Mouse (Mus musculus): ENCODE data around the gene Arhgef11. TPM values are rescaled to one million over a fixed set of nuclear protein-coding genes. Genes with fewer than 3 reads are reported as not detected.

Gene Arhgef11
- polyA plus RNA-seq, 1 experiment from 2014 or later, result 14.4 TPM

DNA sequence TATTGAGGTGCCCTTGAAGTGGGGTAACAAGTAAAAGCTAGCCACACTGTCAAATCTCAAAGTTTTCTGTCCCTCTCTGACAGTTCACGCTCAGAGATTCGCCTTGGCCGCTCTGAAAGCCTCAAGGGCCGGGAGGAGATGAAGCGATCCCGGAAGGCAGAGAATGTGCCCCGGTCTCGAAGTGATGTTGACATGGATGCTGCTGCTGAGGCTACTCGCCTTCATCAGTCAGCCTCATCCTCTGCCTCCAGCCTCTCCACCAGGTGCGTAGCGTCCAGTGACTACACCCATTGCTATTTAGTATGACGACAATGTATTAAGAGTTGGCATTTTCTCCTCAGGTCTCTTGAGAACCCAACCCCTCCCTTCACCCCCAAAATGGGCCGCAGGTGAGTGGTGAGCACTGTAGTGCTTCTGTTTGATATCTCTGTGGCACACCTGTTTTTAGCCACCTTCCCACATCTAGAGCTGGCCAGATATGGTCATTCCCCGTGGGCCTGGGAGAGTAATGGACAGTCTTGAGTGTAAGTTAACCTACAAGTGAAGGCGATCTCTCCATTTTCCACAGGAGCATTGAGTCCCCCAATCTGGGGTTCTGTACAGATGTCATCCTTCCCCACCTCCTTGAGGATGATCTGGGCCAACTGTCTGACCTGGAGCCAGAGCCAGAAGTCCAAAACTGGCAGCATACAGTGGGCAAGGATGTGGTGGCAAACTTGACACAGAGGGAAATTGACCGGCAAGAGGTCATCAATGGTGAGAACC lies 108.2 kb downstream of the Arhgef11 start:
- ATAC-seq, result no peak
- H3K27me3 ChIP-seq (replicated peaks), result no peaks in the 10 kb centered on the region
- H3K4me2 ChIP-seq (replicated peaks), result no peak overlapping the region
- no peaks in the 10 kb centered on the region for H3K4me1 ChIP-seq (replicated peaks)
- peaks cover 49% of the 10 kb centered on the region for H3K36me3 ChIP-seq
- H3K9me3 ChIP-seq, result no peaks in the 10 kb centered on the region
- no peak overlapping the region for H3K27ac ChIP-seq
- 96% methylated on average over 16 of the region's 16 CpGs for WGBS
- no peak overlapping the region for H3K4me3 ChIP-seq (replicated peaks)
- no peak overlapping the region for H3K9ac ChIP-seq

DNA sequence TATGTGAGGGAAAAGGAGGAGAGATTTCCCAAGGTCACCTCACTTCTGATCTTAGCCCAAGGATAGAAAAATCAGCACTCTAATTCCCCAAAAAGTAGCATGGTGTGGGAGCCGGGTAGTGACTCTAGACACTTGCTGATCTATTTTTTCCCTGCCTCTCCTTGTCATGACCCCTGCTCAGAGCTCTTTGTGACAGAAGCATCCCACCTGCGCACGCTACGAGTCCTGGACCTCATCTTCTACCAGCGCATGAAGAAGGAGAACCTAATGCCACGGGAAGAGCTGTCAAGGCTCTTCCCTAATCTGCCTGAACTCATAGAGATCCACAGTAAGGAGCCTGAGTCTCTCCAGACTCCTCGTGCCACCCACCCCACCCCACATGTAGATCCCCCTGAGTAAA lies 108.8 kb downstream of the Arhgef11 start:
- H3K4me3 ChIP-seq (replicated peaks), result no peak overlapping the region
- no peak for ATAC-seq
- WGBS, result 93% methylated on average over 7 of the region's 7 CpGs

DNA sequence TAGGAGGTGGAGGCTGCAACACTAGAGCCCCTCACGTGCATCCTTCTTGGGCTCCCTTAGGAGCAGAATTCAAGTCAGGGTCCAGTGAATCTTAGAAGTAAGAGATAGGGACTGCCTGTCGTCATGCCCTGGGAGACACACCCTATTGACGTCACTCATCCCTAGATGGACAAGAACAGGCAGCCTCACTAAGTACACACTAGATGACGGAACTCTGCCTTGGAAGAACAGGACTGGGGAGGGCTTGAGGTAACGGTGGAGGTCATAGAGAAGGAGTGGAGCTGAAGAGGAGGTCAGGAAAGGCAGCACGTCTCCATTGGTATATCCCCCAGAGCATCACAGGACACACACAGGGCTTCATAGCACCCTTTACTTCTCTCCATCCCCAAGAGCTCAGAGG lies 111.3 kb downstream of the Arhgef11 start:
- ATAC-seq, result no peak
- Histone ChIP-seq H3K36me3 (peaks cover 52% of the 10 kb centered on the region), H3K27me3 (replicated peaks) (no peaks in the 10 kb centered on the region), H3K9ac (no peak overlapping the region), H3K4me3 (replicated peaks) (no peak overlapping the region), H3K27ac (no peak overlapping the region), H3K4me2 (replicated peaks) (no peak overlapping the region), H3K4me1 (replicated peaks) (no peaks in the 10 kb centered on the region), H3K9me3 (no peaks in the 10 kb centered on the region)
- WGBS, result 79% methylated on average over 6 of the region's 6 CpGs

More for the DNA sequence above, 108.8 kb downstream of the Arhgef11 start:
- H3K27ac ChIP-seq, result no peak overlapping the region
- no peaks in the 10 kb centered on the region for H3K27me3 ChIP-seq (replicated peaks)
- no peak overlapping the region for H3K4me2 ChIP-seq (replicated peaks)
- H3K36me3 ChIP-seq, result peaks cover 52% of the 10 kb centered on the region
- H3K9ac ChIP-seq, result no peak overlapping the region
- H3K4me1 ChIP-seq (replicated peaks), result no peaks in the 10 kb centered on the region
- no peaks in the 10 kb centered on the region for H3K9me3 ChIP-seq

DNA sequence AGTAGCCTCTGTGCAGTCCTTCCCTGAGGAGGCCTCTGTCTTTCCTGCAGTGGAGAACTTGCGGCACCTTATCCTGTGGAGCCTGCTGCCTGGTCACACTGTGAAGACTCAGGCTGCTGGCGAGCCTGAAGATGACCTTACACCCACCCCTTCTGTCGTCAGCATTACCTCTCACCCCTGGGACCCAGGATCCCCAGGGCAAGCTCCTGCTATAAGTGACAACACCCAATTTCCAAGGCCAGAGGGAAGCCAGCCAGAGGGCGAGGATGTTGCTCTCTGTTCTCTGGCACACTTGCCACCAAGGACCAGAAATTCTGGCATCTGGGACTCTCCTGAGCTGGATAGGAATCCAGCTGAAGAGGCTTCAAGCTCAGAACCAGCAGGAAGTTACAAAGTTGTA lies 115.7 kb downstream of the Arhgef11 start:
- Histone ChIP-seq H3K4me1 (replicated peaks) (no peaks in the 10 kb centered on the region), H3K9ac (no peak overlapping the region), H3K27me3 (replicated peaks) (no peaks in the 10 kb centered on the region), H3K36me3 (peaks cover 45% of the 10 kb centered on the region), H3K27ac (no peak overlapping the region), H3K9me3 (no peaks in the 10 kb centered on the region), H3K4me2 (replicated peaks) (no peak overlapping the region), H3K4me3 (replicated peaks) (no peak overlapping the region)
- 81% methylated on average over 4 of the region's 4 CpGs for WGBS
- ATAC-seq, result no peak

DNA sequence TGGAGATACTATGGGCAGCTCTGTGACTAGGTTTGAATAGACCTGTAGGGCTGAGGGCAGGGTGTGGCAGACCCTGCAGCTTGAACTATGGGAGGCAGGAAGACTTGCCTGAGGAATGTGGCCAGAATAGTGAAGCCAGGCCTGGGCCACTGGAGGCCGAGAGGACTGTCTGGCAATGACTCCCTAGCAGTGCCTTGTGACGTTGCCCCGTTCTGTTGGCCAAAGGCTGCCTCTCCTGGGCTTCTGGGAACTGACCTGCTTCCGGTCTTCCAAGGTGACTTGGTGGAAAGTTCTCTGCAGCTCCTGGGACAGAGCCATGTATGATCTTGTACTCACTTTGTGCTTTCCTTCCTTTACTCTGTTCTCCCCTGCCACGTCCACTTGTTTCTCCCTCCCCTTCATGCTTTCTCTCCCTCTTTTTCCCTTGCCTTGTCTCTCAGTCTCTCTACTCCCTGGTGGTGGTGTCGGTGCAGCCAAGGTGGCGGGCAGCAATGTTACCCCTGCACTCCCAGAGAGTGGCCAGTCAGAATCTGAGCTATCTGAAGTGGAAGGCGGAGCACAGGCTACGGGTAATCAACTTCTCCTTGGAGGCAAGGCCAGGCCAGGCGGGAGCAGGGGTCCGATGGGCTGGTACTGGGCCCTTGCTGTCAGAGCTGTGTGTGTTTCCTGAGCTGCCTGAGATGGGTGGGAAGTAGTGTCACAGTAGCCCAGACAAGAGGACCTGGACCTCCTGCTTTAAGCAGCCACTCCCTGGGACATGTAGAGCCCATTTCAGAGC lies 116.8 kb downstream of the Arhgef11 start:
- Histone ChIP-seq H3K9ac (no peak overlapping the region), H3K4me1 (replicated peaks) (no peaks in the 10 kb centered on the region), H3K9me3 (no peaks in the 10 kb centered on the region), H3K27me3 (replicated peaks) (no peaks in the 10 kb centered on the region), H3K4me2 (replicated peaks) (no peak overlapping the region), H3K27ac (no peak overlapping the region), H3K36me3 (peaks cover 45% of the 10 kb centered on the region), H3K4me3 (replicated peaks) (no peak overlapping the region)
- ATAC-seq, result no peak
- 85% methylated on average over 11 of the region's 11 CpGs for WGBS

DNA sequence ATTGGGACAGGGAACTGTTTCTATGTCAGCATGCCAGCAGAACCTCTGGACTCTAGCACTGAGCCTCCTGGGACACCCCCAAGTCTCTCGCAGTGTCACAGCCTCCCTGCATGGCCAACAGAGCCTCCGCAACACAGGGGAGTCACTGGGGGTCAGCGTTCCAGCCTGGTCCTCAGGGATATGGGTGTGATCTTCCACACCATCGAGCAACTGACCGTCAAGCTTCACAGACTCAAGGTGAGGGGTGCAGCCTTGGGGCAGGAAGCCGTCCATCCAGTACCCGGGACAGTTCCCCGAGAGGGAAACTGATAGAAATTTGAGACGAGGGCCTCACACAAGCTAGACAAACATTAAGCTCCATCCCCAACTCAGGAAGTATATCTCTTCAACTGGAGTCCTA lies 118.0 kb downstream of the Arhgef11 start:
- Histone ChIP-seq H3K4me3 (replicated peaks) (no peak overlapping the region), H3K4me1 (replicated peaks) (no peaks in the 10 kb centered on the region), H3K9ac (no peak overlapping the region), H3K27ac (no peak overlapping the region), H3K4me2 (replicated peaks) (no peak overlapping the region), H3K27me3 (replicated peaks) (no peaks in the 10 kb centered on the region), H3K36me3 (peaks cover 42% of the 10 kb centered on the region), H3K9me3 (no peaks in the 10 kb centered on the region)
- WGBS, result 69% methylated on average over 9 of the region's 9 CpGs
- ATAC-seq, result no peak

DNA sequence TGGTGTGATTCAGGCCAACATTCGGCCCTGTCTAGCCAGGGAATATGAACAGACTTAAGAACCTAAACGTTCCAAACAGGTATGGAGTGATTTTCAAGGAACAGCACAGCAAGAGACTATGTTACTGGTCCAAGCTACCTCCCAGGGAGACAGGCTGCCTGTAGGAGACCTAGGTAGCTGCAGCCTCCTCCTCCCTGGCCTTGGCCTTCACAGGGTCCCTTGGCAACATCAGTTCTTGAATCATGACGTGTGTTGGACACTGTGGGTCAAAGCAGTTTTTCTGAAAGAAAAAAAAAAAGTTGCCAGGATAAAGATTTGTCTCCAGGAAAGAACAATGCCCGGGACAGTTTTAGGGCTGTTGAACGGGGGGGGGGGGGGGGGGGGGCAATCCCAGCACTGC lies 121.5 kb downstream of the Arhgef11 start:
- no peaks in the 10 kb centered on the region for H3K27me3 ChIP-seq (replicated peaks)

DNA sequence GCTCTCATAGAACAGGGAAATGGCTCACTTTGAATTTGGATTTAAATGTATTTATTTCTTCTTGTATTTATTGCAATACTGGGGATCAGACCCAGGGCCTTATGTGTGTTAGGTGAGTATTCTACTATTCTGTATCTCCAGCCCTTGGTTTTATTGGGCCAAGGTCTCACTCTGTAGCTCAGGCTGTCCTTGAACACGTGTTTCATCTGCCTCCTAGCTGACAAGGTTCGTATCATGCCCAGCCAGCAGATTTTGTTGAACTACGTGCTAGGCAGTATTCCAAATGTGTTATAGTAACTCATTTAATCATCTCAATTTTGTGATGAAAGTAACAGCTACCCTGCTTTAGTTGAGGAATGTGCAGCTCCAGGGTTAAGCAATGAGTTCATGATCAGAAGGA lies 124.7 kb downstream of the Arhgef11 start:
- Histone ChIP-seq H3K4me1 (replicated peaks) (peaks cover 10% of the 10 kb centered on the region; the same call in 1 of the 2 replicates), H3K27me3 (replicated peaks) (no peaks in the 10 kb centered on the region), H3K27ac (no peak overlapping the region), H3K4me3 (replicated peaks) (no peak overlapping the region), H3K9me3 (no peaks in the 10 kb centered on the region), H3K9ac (no peak overlapping the region), H3K4me2 (replicated peaks) (no peak overlapping the region), H3K36me3 (peaks cover 16% of the 10 kb centered on the region; the same call in 1 of the 2 replicates)
- WGBS, result 71% methylated on average over 3 of the region's 3 CpGs
- no peak for ATAC-seq

More for the DNA sequence above, 121.5 kb downstream of the Arhgef11 start:
- no peaks in the 10 kb centered on the region for H3K4me1 ChIP-seq (replicated peaks)
- no peak for ATAC-seq
- no peaks in the 10 kb centered on the region for H3K9me3 ChIP-seq
- peaks cover 32% of the 10 kb centered on the region for H3K36me3 ChIP-seq
- H3K27ac ChIP-seq, result no peak overlapping the region
- H3K4me2 ChIP-seq (replicated peaks), result no peak overlapping the region
- no peak overlapping the region for H3K4me3 ChIP-seq (replicated peaks)
- no peak overlapping the region for H3K9ac ChIP-seq
- WGBS, result 77% methylated on average over 5 of the region's 5 CpGs

DNA sequence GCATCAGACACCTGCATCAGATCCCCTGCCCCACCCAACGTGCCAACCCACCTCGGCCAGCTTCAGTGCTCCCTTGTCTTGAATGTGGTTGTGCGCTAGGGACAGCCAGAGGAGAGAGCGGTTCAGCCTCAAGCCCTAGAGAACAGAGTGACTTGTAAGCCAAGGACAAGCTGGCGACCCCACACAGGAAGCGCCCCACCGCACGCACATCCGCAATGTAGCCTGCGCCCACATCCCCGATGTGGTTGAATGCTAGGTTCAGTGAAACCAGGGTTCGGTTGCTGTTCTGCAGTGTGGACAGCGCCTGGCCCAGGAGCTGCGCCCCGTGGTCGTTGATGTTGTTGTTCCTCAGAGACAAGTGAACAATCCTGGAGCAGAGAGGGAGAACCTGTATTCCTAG lies 125.4 kb downstream of the Arhgef11 start:
- Histone ChIP-seq H3K4me2 (replicated peaks) (no peak overlapping the region), H3K36me3 (peaks cover 10% of the 10 kb centered on the region; the same call in 1 of the 2 replicates), H3K27me3 (replicated peaks) (no peaks in the 10 kb centered on the region), H3K27ac (no peak overlapping the region), H3K9ac (no peak overlapping the region), H3K4me3 (replicated peaks) (no peak overlapping the region), H3K4me1 (replicated peaks) (peaks cover 10% of the 10 kb centered on the region; the same call in 1 of the 2 replicates), H3K9me3 (no peaks in the 10 kb centered on the region)
- ATAC-seq, result no peak
- 87% methylated on average over 16 of the region's 16 CpGs for WGBS

DNA sequence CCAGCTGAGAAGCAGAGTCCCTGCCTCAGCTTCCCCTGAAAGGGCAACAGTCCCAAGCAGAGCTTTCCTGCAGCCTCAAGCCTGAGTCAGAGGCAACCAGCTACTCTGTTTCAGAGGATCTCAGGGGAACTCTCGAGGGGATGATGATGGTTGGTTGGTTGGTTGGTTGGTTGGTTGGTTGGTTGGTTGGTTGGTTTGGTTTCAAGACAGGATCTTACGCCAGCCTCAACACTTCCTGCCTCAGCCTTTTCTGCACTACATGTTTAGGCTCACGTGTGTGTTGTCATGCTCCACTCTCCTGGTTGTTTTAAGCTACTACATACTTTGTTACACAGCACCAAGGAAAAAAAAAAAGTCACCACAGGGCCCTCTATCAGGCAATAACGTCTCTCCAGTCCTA lies 126.6 kb downstream of the Arhgef11 start:
- Histone ChIP-seq H3K27ac (no peak overlapping the region), H3K4me2 (replicated peaks) (no peak overlapping the region), H3K9ac (no peak overlapping the region), H3K36me3 (no peaks in the 10 kb centered on the region), H3K27me3 (replicated peaks) (no peaks in the 10 kb centered on the region), H3K9me3 (no peaks in the 10 kb centered on the region), H3K4me3 (replicated peaks) (no peak overlapping the region), H3K4me1 (replicated peaks) (peaks cover 17% of the 10 kb centered on the region)
- 81% methylated on average over 4 of the region's 4 CpGs for WGBS
- no peak for ATAC-seq

DNA sequence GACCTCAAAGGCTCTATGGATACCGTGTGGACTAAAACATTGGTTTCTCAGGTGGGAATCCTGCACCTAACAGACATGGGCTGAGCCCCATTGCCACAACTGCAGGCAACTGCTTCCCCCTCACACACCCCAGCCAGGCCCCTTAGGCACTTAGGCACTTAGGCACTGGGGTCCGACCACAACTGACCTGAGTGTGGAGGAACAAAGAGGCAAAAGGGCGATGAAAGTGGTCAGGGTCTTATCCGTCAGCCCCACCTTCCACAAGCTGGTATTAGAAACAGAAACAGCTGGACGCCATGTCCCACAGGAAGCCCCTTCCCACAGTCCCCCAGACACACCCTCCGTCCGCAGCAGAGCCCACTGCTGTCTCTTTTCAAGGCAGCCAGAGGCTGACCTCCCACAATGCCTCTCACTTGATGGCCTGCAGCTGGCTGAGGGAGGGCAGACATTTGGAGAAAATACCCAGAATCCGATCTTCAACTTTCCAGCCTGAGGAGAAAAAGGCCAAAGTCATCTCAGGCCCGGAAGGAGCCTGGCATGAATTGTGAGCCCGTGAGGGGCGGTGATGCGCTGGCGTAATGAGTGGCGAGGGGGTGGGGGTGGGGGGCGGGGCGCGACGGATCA lies 127.8 kb downstream of the Arhgef11 start:
- Histone ChIP-seq H3K4me1 (replicated peaks) (peaks cover 17% of the 10 kb centered on the region), H3K36me3 (no peaks in the 10 kb centered on the region), H3K9me3 (no peaks in the 10 kb centered on the region), H3K27me3 (replicated peaks) (no peaks in the 10 kb centered on the region), H3K9ac (no peak overlapping the region), H3K4me2 (replicated peaks) (peak overlapping the region; percentile 48), H3K27ac (peak overlapping the region; percentile 54), H3K4me3 (replicated peaks) (0 out of 2 replicates have a peak overlapping the region, but pooled peaks have one; percentile 8)
- WGBS, result 23% methylated on average over 18 of the region's 18 CpGs
- peak; percentile 43 for ATAC-seq

DNA sequence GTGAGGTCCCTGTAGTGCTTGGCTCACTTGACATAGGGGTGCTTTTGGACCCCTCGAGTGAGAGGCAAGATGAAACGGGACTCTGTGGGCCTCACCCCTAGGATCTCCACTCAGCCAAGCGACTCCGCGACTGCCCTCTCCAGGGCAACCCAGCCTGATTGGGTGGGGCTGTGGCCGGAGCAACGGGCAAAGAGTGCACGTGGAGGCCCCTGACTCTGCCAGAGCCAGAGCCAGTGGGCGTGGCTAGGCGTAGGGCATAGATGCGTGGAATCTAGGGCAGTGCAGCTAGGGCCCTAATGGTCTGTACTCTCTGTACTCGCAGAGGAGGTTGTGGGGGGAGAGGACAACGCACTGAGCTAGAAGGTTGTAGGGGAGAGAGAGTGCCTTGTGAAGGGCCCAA lies 131.1 kb downstream of the Arhgef11 start, which contains the start of gene Lrrc71:
TSS of gene Lrrc71 (minus strand) at position 195 of the 400 bp plus-strand sequence.
- H3K27ac ChIP-seq, result no peak within 1 kb of the TSS
- H3K4me1 ChIP-seq (replicated peaks), result peaks cover 17% of the 10 kb centered on the region
- H3K4me3 ChIP-seq (replicated peaks), result no peak within 1 kb of the TSS
- no peaks in the 10 kb centered on the region for H3K9me3 ChIP-seq
- 0 out of 2 replicates have a peak within 1 kb of the TSS, but pooled peaks have one; percentile 4 for H3K4me2 ChIP-seq (replicated peaks)
- peak; percentile 48; the same call in 1 of the 2 replicates for ATAC-seq
- H3K9ac ChIP-seq, result no peak within 1 kb of the TSS
- H3K36me3 ChIP-seq, result peaks cover 11% of the 10 kb centered on the region; the same call in 1 of the 2 replicates
- no peaks in the 10 kb centered on the region for H3K27me3 ChIP-seq (replicated peaks)
- WGBS, result 39% methylated on average over 13 of the region's 13 CpGs

All from intestine, embryonic 15.5 days (tissue).